Mouse (Mus musculus): ENCODE data around the gene Yeats2. TPM values are rescaled to one million over a fixed set of nuclear protein-coding genes. Genes with fewer than 3 reads are reported as not detected.

Yeats2 gene
- polyA plus RNA-seq, 2 experiments = 3.0 to 7.6 TPM

DNA sequence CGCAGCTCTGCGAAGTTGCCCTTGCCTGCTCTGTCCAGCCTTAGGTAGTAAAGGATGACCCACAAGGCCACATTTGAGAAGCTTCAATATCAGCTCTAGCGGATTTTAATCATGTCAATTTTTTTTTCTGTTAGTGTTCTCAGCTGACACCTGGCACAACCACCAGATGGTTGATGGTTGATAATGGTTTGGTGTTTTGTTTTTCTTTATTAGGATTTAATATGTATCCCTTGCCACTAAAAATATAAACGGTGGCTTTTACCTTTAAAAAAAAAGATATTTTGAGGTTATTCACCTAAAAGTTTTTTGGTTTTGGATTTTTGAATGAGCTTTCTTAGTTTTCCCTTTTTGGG lies 42.5 kb upstream of the Yeats2 start:
- H3K9ac ChIP-seq (replicated peaks) = peak overlapping the region; percentile 82
- DNase-seq (ENCODE audit: low read depth in 3 of 3, low spot score in 3 of 3) = no peak
- H3K36me3 ChIP-seq (replicated peaks; ENCODE audit: control insufficient read depth, insufficient read depth, low read depth) = no peaks in the 10 kb centered on the region
- H3K9me3 ChIP-seq (ENCODE audit: control insufficient read depth, low read length) = no peaks in the 10 kb centered on the region
- TF ChIP-seq EP300 (IDR thresholded peaks at IDR 0.05; ENCODE audit: low read depth) (no peak), CTCF (IDR thresholded peaks at IDR 0.05; ENCODE audit: low read depth) (no peak)
- peaks cover 2% of the 10 kb centered on the region in 2 experiments; a peak in 1 of 4 replicates for H3K4me1 ChIP-seq (replicated peaks; ENCODE audit: control insufficient read depth in 2 of 2, insufficient read depth in 2 of 2, low read length in 1 of 2)
- whole genome bisulfite sequencing (ENCODE audit: insufficient replicate concordance) = 3% methylated on average over 4 of the region's 4 CpGs
- H3K27me3 ChIP-seq (ENCODE audit: control insufficient read depth, insufficient read depth, low read length) = no peaks in the 10 kb centered on the region
- peak overlapping the region; percentile 85 for H3K4me2 ChIP-seq (ENCODE audit: low read depth)
- ATAC-seq (ENCODE audit: insufficient read depth) = no peak
- no peak overlapping the region; the same call in 1 of the 2 replicates for H3K27ac ChIP-seq
- H3K4me3 ChIP-seq (ENCODE audit: insufficient read depth in 1 of 2, low read depth in 2 of 2, low read length in 2 of 2) = peak overlapping the region; percentile 70 to 87

DNA sequence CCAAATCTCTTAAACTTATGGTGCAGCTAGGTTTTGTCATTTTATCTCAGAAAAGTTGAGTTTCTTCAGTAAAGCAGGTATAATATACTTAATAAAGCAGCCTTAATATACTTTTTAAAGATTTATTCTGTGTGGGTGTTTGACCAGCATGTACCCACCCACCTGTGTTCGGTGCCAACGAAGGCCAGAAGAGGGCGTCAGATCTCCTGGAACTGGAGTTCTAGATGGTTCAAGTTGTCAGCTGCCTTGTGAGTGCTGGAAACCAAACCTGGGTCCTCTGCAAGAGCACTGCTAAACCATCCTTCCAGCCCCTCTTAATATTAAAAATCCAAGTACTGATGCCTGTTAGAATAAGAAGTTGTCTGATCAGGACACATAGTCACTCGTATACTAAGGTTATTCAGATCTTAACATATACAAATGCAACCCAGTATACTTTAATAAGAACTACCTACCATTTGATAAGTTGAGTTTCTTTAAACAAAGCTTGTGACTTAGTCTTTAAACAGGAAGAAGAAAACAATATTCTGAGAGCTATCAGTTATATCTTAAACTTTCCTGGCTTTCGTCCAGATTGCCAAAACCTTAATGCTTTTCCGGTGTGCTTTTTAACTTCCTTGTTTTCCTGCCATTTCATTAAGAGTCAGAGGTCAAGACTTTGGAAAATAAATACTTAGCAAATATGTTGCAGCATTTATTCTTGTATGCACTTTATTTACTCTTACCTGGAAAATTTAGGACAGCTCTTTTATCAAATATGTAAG lies 41.8 kb upstream of the Yeats2 start:
- WGBS (ENCODE audit: insufficient replicate concordance) = 89% methylated on average over 6 of the region's 6 CpGs
- DNase-seq (ENCODE audit: low read depth in 3 of 3, low spot score in 3 of 3) (no peak), ATAC-seq (ENCODE audit: insufficient read depth) (no peak)
- no peak overlapping the region for H3K27ac ChIP-seq
- H3K27me3 ChIP-seq (ENCODE audit: control insufficient read depth, insufficient read depth, low read length) = no peaks in the 10 kb centered on the region
- no peaks in the 10 kb centered on the region for H3K36me3 ChIP-seq (replicated peaks; ENCODE audit: control insufficient read depth, insufficient read depth, low read depth)
- H3K9ac ChIP-seq (replicated peaks) = no peak overlapping the region
- H3K4me3 ChIP-seq (ENCODE audit: insufficient read depth in 1 of 2, low read depth in 2 of 2, low read length in 2 of 2) = no peak overlapping the region
- peak overlapping the region; percentile 85 for H3K4me2 ChIP-seq (ENCODE audit: low read depth)
- H3K4me1 ChIP-seq (replicated peaks; ENCODE audit: control insufficient read depth in 2 of 2, insufficient read depth in 2 of 2, low read length in 1 of 2) = peaks cover 2% of the 10 kb centered on the region in 2 experiments; a peak in 1 of 4 replicates
- TF ChIP-seq EP300 (IDR thresholded peaks at IDR 0.05; ENCODE audit: low read depth) = no peak
- TF ChIP-seq CTCF (IDR thresholded peaks at IDR 0.05; ENCODE audit: low read depth) = peak; percentile 41
- no peaks in the 10 kb centered on the region for H3K9me3 ChIP-seq (ENCODE audit: control insufficient read depth, low read length)

DNA sequence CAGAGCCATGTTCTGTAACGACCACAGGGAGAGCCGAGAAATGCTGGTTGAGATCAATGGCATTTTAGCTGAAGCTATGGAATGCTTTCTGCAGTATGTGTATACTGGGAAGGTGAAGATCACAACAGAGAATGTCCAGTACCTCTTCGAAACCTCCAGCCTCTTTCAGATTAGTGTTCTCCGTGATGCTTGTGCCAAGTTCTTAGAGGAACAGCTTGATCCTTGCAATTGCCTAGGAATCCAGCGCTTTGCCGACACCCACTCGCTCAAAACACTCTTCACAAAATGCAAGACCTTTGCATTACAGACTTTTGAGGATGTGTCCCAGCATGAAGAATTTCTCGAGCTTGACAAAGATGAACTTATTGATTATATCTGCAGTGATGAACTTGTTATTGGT lies 33.9 kb upstream of the Yeats2 start:
- Histone ChIP-seq H3K4me1 (replicated peaks; ENCODE audit: control insufficient read depth in 2 of 2, insufficient read depth in 2 of 2, low read length in 1 of 2) (no peaks in the 10 kb centered on the region), H3K27me3 (ENCODE audit: control insufficient read depth, insufficient read depth, low read length) (no peaks in the 10 kb centered on the region), H3K4me3 (ENCODE audit: insufficient read depth in 1 of 2, low read depth in 2 of 2, low read length in 2 of 2) (no peak overlapping the region), H3K9me3 (ENCODE audit: control insufficient read depth, low read length) (no peaks in the 10 kb centered on the region), H3K4me2 (ENCODE audit: low read depth) (no peak overlapping the region), H3K36me3 (replicated peaks; ENCODE audit: control insufficient read depth, insufficient read depth, low read depth) (0 out of 2 replicates have a peak, but pooled peaks cover 2% of the 10 kb centered on the region), H3K9ac (replicated peaks) (no peak overlapping the region), H3K27ac (no peak overlapping the region)
- WGBS (ENCODE audit: insufficient replicate concordance) = 82% methylated on average over 8 of the region's 8 CpGs
- no peak for TF ChIP-seq EP300 (IDR thresholded peaks at IDR 0.05; ENCODE audit: low read depth)
- TF ChIP-seq CTCF (IDR thresholded peaks at IDR 0.05; ENCODE audit: low read depth) = no peak
- ATAC-seq (ENCODE audit: insufficient read depth) = no peak
- no peak for DNase-seq (ENCODE audit: low read depth in 3 of 3, low spot score in 3 of 3)

DNA sequence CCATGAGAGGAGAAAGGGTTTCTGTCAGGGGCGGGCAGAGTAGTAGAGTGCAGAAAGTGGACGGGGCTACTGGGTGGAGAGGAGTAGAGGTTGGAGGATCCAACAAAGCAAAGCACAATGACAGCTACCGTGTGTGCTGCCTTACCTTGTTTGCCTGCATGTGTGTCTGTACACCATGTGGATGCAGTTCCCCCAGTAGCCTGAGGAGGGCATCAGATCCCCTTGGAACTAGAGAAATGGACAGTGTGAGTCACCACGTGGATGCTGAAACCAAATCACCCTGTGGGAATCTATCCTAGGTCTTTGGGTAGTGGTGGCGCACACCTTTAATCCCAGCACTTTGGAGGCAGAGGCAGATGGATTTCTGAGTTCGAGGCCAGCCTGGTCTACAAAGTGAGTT lies 31.9 kb upstream of the Yeats2 start:
- Histone ChIP-seq H3K4me1 (replicated peaks; ENCODE audit: control insufficient read depth in 2 of 2, insufficient read depth in 2 of 2, low read length in 1 of 2) (no peaks in the 10 kb centered on the region), H3K9ac (replicated peaks) (no peak overlapping the region), H3K27me3 (ENCODE audit: control insufficient read depth, insufficient read depth, low read length) (no peaks in the 10 kb centered on the region), H3K9me3 (ENCODE audit: control insufficient read depth, low read length) (no peaks in the 10 kb centered on the region), H3K27ac (no peak overlapping the region), H3K36me3 (replicated peaks; ENCODE audit: control insufficient read depth, insufficient read depth, low read depth) (0 out of 2 replicates have a peak, but pooled peaks cover 2% of the 10 kb centered on the region), H3K4me2 (ENCODE audit: low read depth) (no peak overlapping the region), H3K4me3 (ENCODE audit: insufficient read depth in 1 of 2, low read depth in 2 of 2, low read length in 2 of 2) (no peak overlapping the region)
- no peak for ATAC-seq (ENCODE audit: insufficient read depth)
- 82% methylated on average over 6 of the region's 6 CpGs for WGBS (ENCODE audit: insufficient replicate concordance)
- DNase-seq (ENCODE audit: low read depth in 3 of 3, low spot score in 3 of 3) = no peak
- TF ChIP-seq EP300 (IDR thresholded peaks at IDR 0.05; ENCODE audit: low read depth) = no peak
- TF ChIP-seq CTCF (IDR thresholded peaks at IDR 0.05; ENCODE audit: low read depth) = peak; percentile 47

DNA sequence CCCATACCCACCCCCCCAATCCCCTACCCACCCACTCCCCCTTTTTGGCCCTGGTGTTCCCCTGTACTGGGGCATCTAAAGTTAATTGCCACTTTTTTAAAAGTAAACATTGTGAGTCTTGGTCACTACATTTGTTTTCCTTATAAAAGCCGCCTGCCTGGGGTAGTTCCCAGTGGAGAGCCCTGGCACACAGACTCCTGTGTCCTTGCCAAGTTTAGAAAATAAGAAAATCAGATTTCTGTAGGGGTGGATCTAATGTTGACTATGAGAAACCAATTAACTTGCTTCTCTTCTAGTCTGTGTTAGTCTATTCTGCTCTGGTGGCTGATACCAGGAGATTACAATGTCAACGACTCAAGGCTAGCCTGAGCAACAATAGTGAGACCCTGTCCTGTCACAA lies 28.2 kb upstream of the Yeats2 start:
- TF ChIP-seq EP300 (IDR thresholded peaks at IDR 0.05; ENCODE audit: low read depth) (no peak), CTCF (IDR thresholded peaks at IDR 0.05; ENCODE audit: low read depth) (no peak)
- H3K4me3 ChIP-seq (ENCODE audit: insufficient read depth in 1 of 2, low read depth in 2 of 2, low read length in 2 of 2) = no peak overlapping the region
- H3K27ac ChIP-seq = no peak overlapping the region
- no peaks in the 10 kb centered on the region for H3K9me3 ChIP-seq (ENCODE audit: control insufficient read depth, low read length)
- H3K27me3 ChIP-seq (ENCODE audit: control insufficient read depth, insufficient read depth, low read length) = no peaks in the 10 kb centered on the region
- DNase-seq (ENCODE audit: low read depth in 3 of 3, low spot score in 3 of 3) = no peak
- H3K9ac ChIP-seq (replicated peaks) = no peak overlapping the region
- WGBS (ENCODE audit: insufficient replicate concordance) = 61% methylated on average over 2 of the region's 2 CpGs
- H3K4me2 ChIP-seq (ENCODE audit: low read depth) = no peak overlapping the region
- no peaks in the 10 kb centered on the region for H3K4me1 ChIP-seq (replicated peaks; ENCODE audit: control insufficient read depth in 2 of 2, insufficient read depth in 2 of 2, low read length in 1 of 2)
- H3K36me3 ChIP-seq (replicated peaks; ENCODE audit: control insufficient read depth, insufficient read depth, low read depth) = 0 out of 2 replicates have a peak, but pooled peaks cover 2% of the 10 kb centered on the region
- no peak for ATAC-seq (ENCODE audit: insufficient read depth)

All from liver, embryonic 14.5 days (tissue).